Mouse (Mus musculus) B cell, adult (primary cell): ENCODE results near the gene Scgb1b15. TPM values are rescaled to one million over a fixed set of nuclear protein-coding genes. Genes with fewer than 3 reads are reported as not detected.

ENCODE experiments used
- total RNA-seq: library from RNA; stranded (reverse); gene quantifications from 4 replicates; pipeline ENCODE4 v1.2.4, GENCODE M21; 2023; ENCODE audit not compliant: inconsistent age

Scgb1b15 gene
- not detected in 4 replicates for total RNA-seq

GRCm38 (mm10) chr7:32836254-32836653, at the start of gene Scgb1b15:
Gene Scgb1b15 (plus strand): TSS chr7:32836554.

GRCm38 (mm10) chr7:32829562-32829961, 6.8 kb upstream of the Scgb1b15 start, which contains the start of gene Scgb2b15:
Gene Scgb2b15 (minus strand): TSS chr7:32829662.

Other genes with a start within 250 kb of the Scgb1b15 start
- not detected in 4 replicates for gene Scgb2b15, start 6.9 kb upstream of the Scgb1b15 start, total RNA-seq
- gene Scgb2b17, start 220.0 kb downstream of the Scgb1b15 start, total RNA-seq: not detected in 4 replicates
- not detected in 4 replicates for gene Scgb1b17, start 226.9 kb downstream of the Scgb1b15 start, total RNA-seq